Mouse (Mus musculus) erythroid progenitor cell, adult 5-6 weeks (primary cell): ENCODE data around the gene Nfe2l1. TPM values are rescaled to one million over a fixed set of nuclear protein-coding genes. Genes with fewer than 3 reads are reported as not detected.
A peak's percentile ranks its signal among the peaks of the same experiment; 100 is the strongest.

Experiments
- ATAC-seq: replicated peaks from 2 replicates; pipeline ENCODE4 v1.8.0; 2016; ENCODE audit warnings: moderate number of reproducible peaks, mild to moderate bottlenecking, moderate TSS enrichment, inconsistent platforms; ENCODE audit not compliant: poor library complexity, low FRiP score, severe bottlenecking
- total RNA-seq, 2 experiments: library from RNA; stranded (forward) in 1 of 2; stranded (reverse) in 1 of 2; fragments of 150-400 nt in 1 of 2; fragments of 186-747, 209-891 nt in 1 of 2; gene quantifications; 2 replicates each; pipeline versions ENCODE4 v1.2.3 to v1.2.4; 2015 to 2017; ENCODE audit warnings: low replicate concordance in 2 of 2

Nfe2l1 gene
- total RNA-seq (2015; ENCODE audit: low replicate concordance) (34.4 and 34.6 TPM in 2 replicates), total RNA-seq (2017; ENCODE audit: low replicate concordance) (34.8 and 37.4 TPM in 2 replicates)

- peak; percentile 91 for ATAC-seq
Observed at GRCm38 (mm10) chr11:96829813-96830538, at the start of gene Nfe2l1. Gene Nfe2l1, minus strand, starts transcription at chr11:96829968.

GRCm38 (mm10) chr11:96879359-96879758 is 49.6 kb upstream of the Nfe2l1 start:
- ATAC-seq, result no peak

GRCm38 (mm10) chr11:96878715-96879114 is 48.9 kb upstream of the Nfe2l1 start:
- no peak for ATAC-seq

GRCm38 (mm10) chr11:96877071-96877470 is 47.3 kb upstream of the Nfe2l1 start:
- no peak for ATAC-seq

- no peak for ATAC-seq
Observed at GRCm38 (mm10) chr11:96876300-96877040, 46.7 kb upstream of the Nfe2l1 start.

- no peak for ATAC-seq
Observed at GRCm38 (mm10) chr11:96875745-96876144, 46.0 kb upstream of the Nfe2l1 start.

- no peak for ATAC-seq
Observed at GRCm38 (mm10) chr11:96875270-96875669, 45.5 kb upstream of the Nfe2l1 start.

GRCm38 (mm10) chr11:96873601-96874140 is 43.9 kb upstream of the Nfe2l1 start:
- ATAC-seq, result no peak

GRCm38 (mm10) chr11:96872441-96873379 is 42.9 kb upstream of the Nfe2l1 start:
- ATAC-seq, result no peak

GRCm38 (mm10) chr11:96867149-96867548 is 37.4 kb upstream of the Nfe2l1 start:
- peak; percentile 55; the same call in 1 of the 2 replicates for ATAC-seq

- no peak for ATAC-seq
Observed at GRCm38 (mm10) chr11:96863206-96863995, 33.6 kb upstream of the Nfe2l1 start.

GRCm38 (mm10) chr11:96862534-96862933 is 32.8 kb upstream of the Nfe2l1 start:
- ATAC-seq, result no peak

GRCm38 (mm10) chr11:96861878-96862289 is 32.1 kb upstream of the Nfe2l1 start:
- ATAC-seq, result peak; percentile 91

GRCm38 (mm10) chr11:96861446-96861845 is 31.7 kb upstream of the Nfe2l1 start:
- peak; percentile 7; the same call in 1 of the 2 replicates for ATAC-seq

GRCm38 (mm10) chr11:96860564-96860963 is 30.8 kb upstream of the Nfe2l1 start:
- ATAC-seq, result peak; percentile 66

GRCm38 (mm10) chr11:96859635-96860034 is 29.9 kb upstream of the Nfe2l1 start:
- no peak for ATAC-seq

GRCm38 (mm10) chr11:96857446-96857845 is 27.7 kb upstream of the Nfe2l1 start:
- ATAC-seq, result no peak

GRCm38 (mm10) chr11:96849681-96850467 is 20.1 kb upstream of the Nfe2l1 start, which contains the start of gene Copz2:
Gene Copz2, plus strand, starts transcription at chr11:96849870.
- no peak for ATAC-seq
